Mouse (Mus musculus): ENCODE data around the gene Zic4. TPM values are rescaled to one million over a fixed set of nuclear protein-coding genes. Genes with fewer than 3 reads are reported as not detected.

Zic4 gene
- polyA plus RNA-seq, 1 experiment from 2014 or later: not detected

- H3K27ac ChIP-seq (ENCODE audit: low read depth): no peak overlapping the region
- no peaks in the 10 kb centered on the region for H3K4me1 ChIP-seq (ENCODE audit: insufficient read depth)
- no peak for DNase-seq
- no peaks in the 10 kb centered on the region for H3K36me3 ChIP-seq (ENCODE audit: insufficient read depth)
- no peaks in the 10 kb centered on the region for H3K9me3 ChIP-seq (ENCODE audit: low read depth, low read length)
- H3K27me3 ChIP-seq (ENCODE audit: insufficient read depth, low read length): peaks cover 91% of the 10 kb centered on the region
- H3K4me3 ChIP-seq (ENCODE audit: low read depth, low read length): no peak overlapping the region
- H3K4me2 ChIP-seq: no peak overlapping the region
- no peak for TF ChIP-seq CTCF (IDR thresholded peaks at IDR 0.05; ENCODE audit: low read depth)
- no peak for ATAC-seq (ENCODE audit: insufficient read depth)
- 10% methylated on average over 3 of the region's 3 CpGs for WGBS
- H3K9ac ChIP-seq: no peak overlapping the region
These were observed 4.9 kb upstream of the Zic4 start for GRCm38 (mm10) chr9:91357321-91357720.

- 10% methylated on average over 10 of the region's 10 CpGs for WGBS
- no peaks in the 10 kb centered on the region for H3K36me3 ChIP-seq (ENCODE audit: insufficient read depth)
- no peaks in the 10 kb centered on the region for H3K4me1 ChIP-seq (ENCODE audit: insufficient read depth)
- H3K27ac ChIP-seq (ENCODE audit: low read depth): no peak overlapping the region
- H3K4me2 ChIP-seq: no peak overlapping the region
- no peak overlapping the region for H3K9ac ChIP-seq
- TF ChIP-seq CTCF (IDR thresholded peaks at IDR 0.05; ENCODE audit: low read depth): no peak
- peaks cover 93% of the 10 kb centered on the region for H3K27me3 ChIP-seq (ENCODE audit: insufficient read depth, low read length)
- no peak overlapping the region for H3K4me3 ChIP-seq (ENCODE audit: low read depth, low read length)
- H3K9me3 ChIP-seq (ENCODE audit: low read depth, low read length): no peaks in the 10 kb centered on the region
- no peak for ATAC-seq (ENCODE audit: insufficient read depth)
- peak; percentile 11 for DNase-seq
These were observed 3.1 kb upstream of the Zic4 start for GRCm38 (mm10) chr9:91358851-91359687.

GRCm38 (mm10) chr9:91360151-91361032, 1.8 kb upstream of the Zic4 start:
- H3K4me1 ChIP-seq (ENCODE audit: insufficient read depth): no peaks in the 10 kb centered on the region
- ATAC-seq (ENCODE audit: insufficient read depth): no peak
- peak; percentile 22 for DNase-seq

GRCm38 (mm10) chr9:91361033-91361855, 969 bp upstream of the Zic4 start:
- Histone ChIP-seq H3K27ac (ENCODE audit: low read depth) (no peak overlapping the region), H3K36me3 (ENCODE audit: insufficient read depth) (no peaks in the 10 kb centered on the region), H3K4me1 (ENCODE audit: insufficient read depth) (no peaks in the 10 kb centered on the region), H3K9ac (no peak overlapping the region), H3K4me3 (ENCODE audit: low read depth, low read length) (peak overlapping the region; percentile 30; the same call in 1 of the 2 replicates), H3K4me2 (no peak overlapping the region; the same call in 1 of the 2 replicates), H3K9me3 (ENCODE audit: low read depth, low read length) (no peaks in the 10 kb centered on the region), H3K27me3 (ENCODE audit: insufficient read depth, low read length) (peaks cover 93% of the 10 kb centered on the region)
- ATAC-seq (ENCODE audit: insufficient read depth) (peak; percentile 19; the same call in 1 of the 2 replicates), DNase-seq (peak; percentile 21)
- TF ChIP-seq CTCF (IDR thresholded peaks at IDR 0.05; ENCODE audit: low read depth): no peak
- under 1% methylated on average over 35 of the region's 35 CpGs for WGBS

More at GRCm38 (mm10) chr9:91360151-91361032, 1.8 kb upstream of the Zic4 start:
- Histone ChIP-seq H3K36me3 (ENCODE audit: insufficient read depth) (no peaks in the 10 kb centered on the region), H3K9ac (no peak overlapping the region), H3K27ac (ENCODE audit: low read depth) (no peak overlapping the region), H3K4me2 (no peak overlapping the region), H3K4me3 (ENCODE audit: low read depth, low read length) (no peak overlapping the region), H3K27me3 (ENCODE audit: insufficient read depth, low read length) (peaks cover 93% of the 10 kb centered on the region), H3K9me3 (ENCODE audit: low read depth, low read length) (no peaks in the 10 kb centered on the region)
- WGBS: 4% methylated on average over 21 of the region's 21 CpGs
- TF ChIP-seq CTCF (IDR thresholded peaks at IDR 0.05; ENCODE audit: low read depth): no peak

GRCm38 (mm10) chr9:91363011-91363730, 958 bp downstream of the Zic4 start:
- Histone ChIP-seq H3K4me3 (ENCODE audit: low read depth, low read length) (no peak overlapping the region), H3K9me3 (ENCODE audit: low read depth, low read length) (no peaks in the 10 kb centered on the region), H3K4me2 (no peak overlapping the region), H3K9ac (no peak overlapping the region), H3K27me3 (ENCODE audit: insufficient read depth, low read length) (peaks cover 91% of the 10 kb centered on the region), H3K4me1 (ENCODE audit: insufficient read depth) (no peaks in the 10 kb centered on the region), H3K36me3 (ENCODE audit: insufficient read depth) (no peaks in the 10 kb centered on the region), H3K27ac (ENCODE audit: low read depth) (no peak overlapping the region)
- WGBS: 6% methylated on average over 14 of the region's 14 CpGs
- DNase-seq: peak; percentile 16
- no peak for TF ChIP-seq CTCF (IDR thresholded peaks at IDR 0.05; ENCODE audit: low read depth)
- no peak for ATAC-seq (ENCODE audit: insufficient read depth)

GRCm38 (mm10) chr9:91363814-91364126, 1.6 kb downstream of the Zic4 start:
- DNase-seq: peak; percentile 1
- no peak overlapping the region for H3K9ac ChIP-seq
- TF ChIP-seq CTCF (IDR thresholded peaks at IDR 0.05; ENCODE audit: low read depth): no peak
- H3K36me3 ChIP-seq (ENCODE audit: insufficient read depth): no peaks in the 10 kb centered on the region
- ATAC-seq (ENCODE audit: insufficient read depth): no peak
- H3K27me3 ChIP-seq (ENCODE audit: insufficient read depth, low read length): peaks cover 96% of the 10 kb centered on the region
- no peak overlapping the region for H3K4me3 ChIP-seq (ENCODE audit: low read depth, low read length)
- H3K27ac ChIP-seq (ENCODE audit: low read depth): no peak overlapping the region
- H3K4me1 ChIP-seq (ENCODE audit: insufficient read depth): no peaks in the 10 kb centered on the region
- 0% methylated on average over 7 of the region's 7 CpGs for WGBS
- H3K9me3 ChIP-seq (ENCODE audit: low read depth, low read length): no peaks in the 10 kb centered on the region
- H3K4me2 ChIP-seq: no peak overlapping the region
